Mouse (Mus musculus) kidney, embryonic 15.5 days (tissue): ENCODE data around the gene Dnajc6. TPM values are rescaled to one million over a fixed set of nuclear protein-coding genes. Genes with fewer than 3 reads are reported as not detected.

Experiments used
- ATAC-seq: fragments of 200-750 bp; cut with Nextera tagmentation; replicated peaks from 2 replicates; pipeline ENCODE4 v1.8.0; 2017; ENCODE audit warnings: moderate TSS enrichment; ENCODE audit not compliant: low FRiP score
- H3K27ac ChIP-seq: fragments of 300-500 bp; sonication (generic); 2 replicates; pipeline ENCODE4 v1.5.1; 2015; ENCODE audit warnings: mild to moderate bottlenecking, inconsistent platforms
- H3K27me3 ChIP-seq: fragments of 300-500 bp; sonication (generic); 2 replicates; pipeline ENCODE4 v1.6.1; 2015; ENCODE audit warnings: inconsistent platforms
- H3K36me3 ChIP-seq: fragments of 300-500 bp; sonication (generic); 2 replicates; pipeline ENCODE4 v1.6.1; 2015; ENCODE audit warnings: inconsistent platforms
- H3K4me1 ChIP-seq: fragments of 300-500 bp; sonication (generic); 2 replicates; pipeline ENCODE4 v1.6.1; 2015; ENCODE audit warnings: inconsistent platforms
- H3K4me2 ChIP-seq: fragments of 300-500 bp; sonication (generic); 2 replicates; pipeline ENCODE4 v1.6.1; 2015; ENCODE audit warnings: moderate library complexity, mild to moderate bottlenecking, inconsistent platforms
- H3K4me3 ChIP-seq: fragments of 300-500 bp; sonication (generic); replicated peaks from 2 replicates; pipeline ENCODE4 v1.5.1; 2015; ENCODE audit warnings: mild to moderate bottlenecking, inconsistent platforms
- H3K9ac ChIP-seq: fragments of 300-500 bp; sonication (generic); 2 replicates; pipeline ENCODE4 v1.6.1; 2015; ENCODE audit warnings: mild to moderate bottlenecking, inconsistent platforms
- H3K9me3 ChIP-seq: fragments of 300-500 bp; sonication (generic); replicated peaks from 2 replicates; pipeline ENCODE4 v1.6.1; 2016; ENCODE audit warnings: inconsistent platforms
- WGBS: fragments of 180-500 bp; shearing (Covaris S2); methylation state at CpG from one replicate; pipeline ENCODE4 v1.1.7; 2015; ENCODE audit warnings: mixed read lengths; 5-methylcytosine and 5-hydroxymethylcytosine counted together
- polyA plus RNA-seq: library from polyadenylated mRNA; unstranded; fragments of >200 nt; fragmentation: Nextera tagmentation; extraction: Ambion mirVana; gene quantifications from 2 replicates; pipeline ENCODE4 v1.2.1, GENCODE M21; 2015

Dnajc6 gene
- polyA plus RNA-seq, 1 experiment from 2014 or later = 1.2 TPM

- ATAC-seq = peak; percentile 95
- no peaks in the 10 kb centered on the region for H3K36me3 ChIP-seq
- peaks cover 40% of the 10 kb centered on the region for H3K27me3 ChIP-seq
- WGBS = under 1% methylated on average over 33 of the region's 33 CpGs
- peak overlapping the region; percentile 75 for H3K4me2 ChIP-seq
- peaks cover 14% of the 10 kb centered on the region for H3K4me1 ChIP-seq
- no peaks in the 10 kb centered on the region for H3K9me3 ChIP-seq
- H3K9ac ChIP-seq = no peak overlapping the region
- H3K4me3 ChIP-seq = peak overlapping the region; percentile 40
- H3K27ac ChIP-seq = no peak overlapping the region
Observed at GRCm38 (mm10) chr4:101550671-101551161, 54.3 kb downstream of the Dnajc6 start.

- H3K27ac ChIP-seq = no peak overlapping the region
- H3K9me3 ChIP-seq = no peaks in the 10 kb centered on the region
- H3K4me1 ChIP-seq = peaks cover 14% of the 10 kb centered on the region
- no peak overlapping the region for H3K4me2 ChIP-seq
- no peaks in the 10 kb centered on the region for H3K36me3 ChIP-seq
- no peak for ATAC-seq
- H3K9ac ChIP-seq = no peak overlapping the region
- H3K4me3 ChIP-seq = no peak overlapping the region
- WGBS = 21% methylated on average over 4 of the region's 4 CpGs
- H3K27me3 ChIP-seq = peaks cover 40% of the 10 kb centered on the region
Observed at GRCm38 (mm10) chr4:101551425-101551824, 55.0 kb downstream of the Dnajc6 start.

DNA sequence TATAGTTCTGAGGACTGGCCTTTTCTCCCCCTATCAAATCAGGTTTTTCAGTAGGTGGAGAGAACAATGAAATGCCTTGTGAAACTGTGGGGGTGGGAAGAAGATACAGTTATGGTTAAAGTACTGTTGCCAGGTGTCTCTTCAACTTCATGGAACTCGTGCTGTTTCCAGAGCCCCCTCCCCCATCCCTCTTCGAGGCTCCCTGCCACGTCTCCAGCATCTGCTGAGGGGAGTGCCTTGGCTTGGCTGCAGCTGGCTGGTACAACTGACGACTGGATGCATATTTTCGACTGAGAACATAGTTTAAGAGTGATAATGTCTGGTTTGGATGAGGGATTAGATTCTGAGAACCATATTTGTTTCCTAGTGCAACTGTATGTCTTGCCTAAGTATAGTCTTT is 55.9 kb downstream of the Dnajc6 start:
- Histone ChIP-seq H3K4me1 (peaks cover 14% of the 10 kb centered on the region), H3K36me3 (no peaks in the 10 kb centered on the region), H3K4me2 (no peak overlapping the region), H3K9me3 (no peaks in the 10 kb centered on the region), H3K4me3 (no peak overlapping the region), H3K27me3 (peaks cover 40% of the 10 kb centered on the region), H3K9ac (no peak overlapping the region), H3K27ac (no peak overlapping the region)
- no peak for ATAC-seq
- WGBS = 25% methylated on average over 5 of the region's 5 CpGs

- H3K27ac ChIP-seq = no peak overlapping the region
- H3K9ac ChIP-seq = no peak overlapping the region
- H3K4me3 ChIP-seq = no peak overlapping the region
- H3K36me3 ChIP-seq = no peaks in the 10 kb centered on the region
- WGBS = 79% methylated on average over 4 of the region's 4 CpGs
- peaks cover 11% of the 10 kb centered on the region for H3K4me1 ChIP-seq
- peaks cover 18% of the 10 kb centered on the region for H3K27me3 ChIP-seq
- H3K9me3 ChIP-seq = no peaks in the 10 kb centered on the region
- no peak for ATAC-seq
- no peak overlapping the region for H3K4me2 ChIP-seq
Observed at GRCm38 (mm10) chr4:101555016-101555415, 58.6 kb downstream of the Dnajc6 start.

GRCm38 (mm10) chr4:101560137-101560536 is 63.7 kb downstream of the Dnajc6 start:
- 83% methylated on average over 4 of the region's 4 CpGs for WGBS
- no peaks in the 10 kb centered on the region for H3K9me3 ChIP-seq
- no peaks in the 10 kb centered on the region for H3K36me3 ChIP-seq
- no peak overlapping the region for H3K27ac ChIP-seq
- H3K27me3 ChIP-seq = no peaks in the 10 kb centered on the region
- no peak for ATAC-seq
- H3K4me3 ChIP-seq = no peak overlapping the region
- no peak overlapping the region for H3K9ac ChIP-seq
- H3K4me2 ChIP-seq = no peak overlapping the region
- no peaks in the 10 kb centered on the region for H3K4me1 ChIP-seq

DNA sequence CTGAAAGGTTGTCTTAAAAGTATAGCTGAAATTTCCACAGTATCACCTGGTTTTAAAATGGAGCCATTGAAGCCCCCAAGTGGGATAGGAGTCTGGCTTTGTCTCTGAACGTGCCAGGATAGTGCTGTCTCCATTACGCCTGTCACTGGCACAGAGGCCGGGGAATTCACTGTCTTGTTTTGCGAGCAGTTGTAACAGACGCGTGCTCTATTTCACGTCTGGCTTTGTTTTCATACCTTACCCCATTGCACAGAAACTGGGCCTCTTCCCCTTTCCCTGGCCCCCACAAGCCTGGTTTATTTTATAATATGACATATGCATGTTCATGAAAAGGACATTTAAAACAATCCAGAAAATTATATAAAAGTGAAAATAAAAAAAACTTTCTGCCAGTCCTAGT is 66.4 kb downstream of the Dnajc6 start:
- Histone ChIP-seq H3K4me2 (no peak overlapping the region), H3K27ac (no peak overlapping the region), H3K9me3 (no peaks in the 10 kb centered on the region), H3K9ac (no peak overlapping the region), H3K4me3 (no peak overlapping the region), H3K36me3 (no peaks in the 10 kb centered on the region), H3K27me3 (no peaks in the 10 kb centered on the region), H3K4me1 (no peaks in the 10 kb centered on the region)
- 54% methylated on average over 7 of the region's 7 CpGs for WGBS
- ATAC-seq = no peak

DNA sequence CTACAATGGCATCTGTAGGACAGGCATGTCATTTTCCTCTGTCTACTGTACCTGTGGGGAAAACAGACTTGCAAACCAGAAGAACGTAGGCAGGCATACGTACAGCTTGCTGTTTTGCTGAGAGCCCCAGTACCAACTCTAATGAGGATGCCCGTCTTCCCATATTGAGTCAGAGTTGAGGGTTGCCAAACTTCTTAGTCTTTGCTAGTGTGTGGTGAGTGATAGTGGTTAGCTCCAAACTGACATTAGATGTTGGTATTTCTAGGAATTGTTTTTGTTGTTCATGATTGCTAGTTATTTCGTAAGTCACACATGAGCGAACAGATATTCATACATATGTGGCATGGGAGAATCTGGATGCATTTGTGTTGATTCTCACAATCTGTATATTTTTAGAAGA is 67.2 kb downstream of the Dnajc6 start:
- Histone ChIP-seq H3K4me1 (no peaks in the 10 kb centered on the region), H3K27me3 (no peaks in the 10 kb centered on the region), H3K4me2 (no peak overlapping the region), H3K9ac (no peak overlapping the region), H3K4me3 (no peak overlapping the region), H3K9me3 (no peaks in the 10 kb centered on the region), H3K36me3 (no peaks in the 10 kb centered on the region), H3K27ac (no peak overlapping the region)
- WGBS = 91% methylated on average over 5 of the region's 5 CpGs
- ATAC-seq = no peak

DNA sequence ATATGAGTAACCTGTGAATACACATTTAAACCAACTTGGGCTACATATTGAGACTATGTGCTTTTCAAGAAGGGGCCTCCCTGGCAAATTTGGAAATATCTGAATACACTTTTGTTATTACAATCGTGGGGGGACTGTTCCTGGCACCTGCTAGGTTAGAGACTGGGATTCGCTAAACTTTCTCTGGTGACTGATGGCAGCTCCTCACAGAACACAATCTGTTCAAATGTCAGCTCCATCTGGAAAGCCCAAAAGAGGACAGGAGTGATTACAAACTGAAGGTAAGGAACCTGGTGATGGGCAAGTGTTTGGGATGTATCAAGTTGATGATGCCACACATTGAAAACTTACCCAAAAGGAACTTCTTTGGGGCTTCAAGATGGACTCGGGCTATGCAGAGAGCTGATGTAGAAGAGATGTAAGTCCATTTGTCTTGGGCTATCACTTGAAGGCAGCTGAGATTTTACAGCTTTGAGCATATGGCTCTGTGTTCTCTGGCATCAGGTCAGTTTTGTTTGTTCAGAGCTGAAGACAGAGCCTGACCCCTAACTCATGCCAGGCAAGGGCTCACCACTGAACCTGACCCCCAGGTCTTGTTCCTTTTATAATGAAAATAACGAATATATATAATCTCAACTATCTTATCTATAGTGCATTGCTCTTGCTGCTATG is 68.4 kb downstream of the Dnajc6 start:
- Histone ChIP-seq H3K36me3 (no peaks in the 10 kb centered on the region), H3K4me1 (no peaks in the 10 kb centered on the region), H3K9ac (no peak overlapping the region), H3K9me3 (no peaks in the 10 kb centered on the region), H3K27me3 (no peaks in the 10 kb centered on the region), H3K4me3 (no peak overlapping the region), H3K27ac (no peak overlapping the region), H3K4me2 (no peak overlapping the region)
- ATAC-seq = no peak
- WGBS = 80% methylated on average over 4 of the region's 4 CpGs

DNA sequence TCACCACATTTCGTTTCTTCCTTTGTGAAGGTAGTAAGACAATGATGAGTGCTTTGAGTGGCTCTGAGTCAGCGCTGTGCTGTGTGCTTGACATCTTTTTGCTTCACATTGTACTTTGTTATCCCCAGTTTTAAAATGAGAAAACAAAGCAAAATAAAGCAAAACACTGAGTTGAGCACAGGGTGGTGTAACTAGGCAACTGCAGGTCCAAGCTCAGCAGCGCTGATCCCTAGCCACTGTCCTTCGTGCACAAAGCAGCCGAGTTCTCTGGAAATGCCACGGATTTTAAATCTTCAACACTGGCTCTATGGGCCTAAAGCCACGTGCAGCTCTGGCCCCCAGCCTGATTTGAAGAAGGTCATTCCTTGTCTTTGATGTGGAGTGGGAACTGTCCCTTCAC is 72.6 kb downstream of the Dnajc6 start:
- no peak overlapping the region for H3K4me2 ChIP-seq
- no peak overlapping the region for H3K27ac ChIP-seq
- no peak overlapping the region for H3K4me3 ChIP-seq
- H3K4me1 ChIP-seq = no peaks in the 10 kb centered on the region
- no peaks in the 10 kb centered on the region for H3K27me3 ChIP-seq
- ATAC-seq = no peak
- H3K9me3 ChIP-seq = no peaks in the 10 kb centered on the region
- no peak overlapping the region for H3K9ac ChIP-seq
- 70% methylated on average over 7 of the region's 7 CpGs for WGBS
- H3K36me3 ChIP-seq = no peaks in the 10 kb centered on the region

GRCm38 (mm10) chr4:101572142-101572541 is 75.7 kb downstream of the Dnajc6 start:
- Histone ChIP-seq H3K36me3 (no peaks in the 10 kb centered on the region), H3K4me2 (no peak overlapping the region), H3K27ac (no peak overlapping the region), H3K4me3 (no peak overlapping the region), H3K4me1 (no peaks in the 10 kb centered on the region), H3K9ac (no peak overlapping the region), H3K27me3 (no peaks in the 10 kb centered on the region), H3K9me3 (no peaks in the 10 kb centered on the region)
- no peak for ATAC-seq
- 79% methylated on average over 2 of the region's 2 CpGs for WGBS

- WGBS = 82% methylated on average over 5 of the region's 5 CpGs
- H3K4me2 ChIP-seq = no peak overlapping the region
- H3K4me1 ChIP-seq = no peaks in the 10 kb centered on the region
- no peaks in the 10 kb centered on the region for H3K27me3 ChIP-seq
- no peaks in the 10 kb centered on the region for H3K9me3 ChIP-seq
- ATAC-seq = no peak
- H3K9ac ChIP-seq = no peak overlapping the region
- H3K36me3 ChIP-seq = no peaks in the 10 kb centered on the region
- no peak overlapping the region for H3K27ac ChIP-seq
- H3K4me3 ChIP-seq = no peak overlapping the region
Observed at GRCm38 (mm10) chr4:101575307-101575706, 78.9 kb downstream of the Dnajc6 start.

DNA sequence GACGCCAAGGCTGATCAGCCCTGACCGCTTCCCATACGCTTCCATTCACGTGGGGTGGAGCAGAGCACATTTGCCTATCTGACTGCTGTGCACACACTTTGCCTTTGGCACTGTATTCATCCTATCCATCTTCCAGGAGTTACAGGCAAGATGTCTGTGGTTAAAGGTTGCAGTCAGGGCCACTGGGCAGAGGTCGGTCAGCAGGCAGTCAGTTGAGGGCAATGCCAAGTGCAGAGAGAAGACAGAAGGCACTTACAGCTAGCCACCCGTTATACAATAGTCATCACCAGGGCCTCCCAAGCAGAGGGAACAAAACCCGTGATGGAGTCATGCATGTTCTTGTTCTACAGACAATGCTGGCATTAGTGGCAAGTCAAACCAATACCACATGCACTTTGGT is 82.3 kb downstream of the Dnajc6 start:
- Histone ChIP-seq H3K4me3 (no peak overlapping the region), H3K9ac (no peak overlapping the region), H3K9me3 (no peaks in the 10 kb centered on the region), H3K27me3 (no peaks in the 10 kb centered on the region), H3K27ac (no peak overlapping the region), H3K4me1 (no peaks in the 10 kb centered on the region), H3K4me2 (no peak overlapping the region), H3K36me3 (no peaks in the 10 kb centered on the region)
- ATAC-seq = no peak
- 76% methylated on average over 7 of the region's 7 CpGs for WGBS

DNA sequence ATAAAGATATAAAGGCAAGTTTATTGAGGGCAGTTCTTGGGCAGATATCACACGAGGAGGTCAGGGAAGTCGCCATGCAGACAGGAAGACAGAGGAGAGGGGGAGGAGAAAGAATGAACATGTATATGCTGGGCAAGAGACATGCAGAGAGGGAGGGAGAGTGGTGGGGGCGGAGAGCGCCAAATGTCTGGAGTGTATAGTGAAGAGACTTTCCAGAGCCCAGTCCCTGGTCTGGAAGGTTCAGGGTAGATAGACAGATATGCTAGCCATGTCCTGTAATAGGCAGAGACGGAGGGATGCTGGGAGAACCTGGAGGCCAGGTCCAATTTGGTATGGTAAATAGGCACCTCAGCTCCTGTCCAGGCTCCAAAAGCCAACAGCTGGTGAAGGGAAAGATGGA is 83.1 kb downstream of the Dnajc6 start:
- Histone ChIP-seq H3K4me1 (0 out of 2 replicates have a peak, but pooled peaks cover under 1% of the 10 kb centered on the region), H3K4me2 (no peak overlapping the region), H3K27ac (no peak overlapping the region), H3K4me3 (no peak overlapping the region), H3K9ac (no peak overlapping the region), H3K9me3 (no peaks in the 10 kb centered on the region), H3K36me3 (no peaks in the 10 kb centered on the region), H3K27me3 (no peaks in the 10 kb centered on the region)
- ATAC-seq = no peak
- WGBS = 78% methylated on average over 5 of the region's 5 CpGs
